Mouse (Mus musculus): ENCODE measurements at regions not wholly inside any gene's neighbourhood (a gene's known extent, or its start where the extent isn't known, plus 50 kb on each side); places are given as distances from the start of the nearest gene placed in this dataset.

DNA sequence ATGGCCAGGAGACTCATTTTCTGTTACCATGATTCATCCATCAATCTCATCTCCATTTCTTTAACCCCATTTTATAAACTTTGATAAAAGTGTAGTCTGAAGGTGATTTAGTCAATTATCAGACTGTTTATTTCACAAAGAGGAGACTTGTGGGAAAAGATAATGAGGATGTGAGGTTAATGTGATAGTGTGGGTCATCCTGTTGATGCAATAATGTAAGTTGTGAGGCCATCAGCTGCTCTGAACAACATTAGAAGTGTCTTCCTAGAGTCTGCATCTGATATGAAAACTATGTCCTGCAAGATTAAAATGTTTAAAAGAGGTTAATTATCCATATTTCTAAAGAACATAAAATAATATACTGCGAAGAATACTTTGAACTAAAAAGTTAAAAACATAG lies 842.8 kb downstream of the Pcdh17 start:
- no peak for DNase-seq (ENCODE audit: low spot score in 2 of 2)

DNA sequence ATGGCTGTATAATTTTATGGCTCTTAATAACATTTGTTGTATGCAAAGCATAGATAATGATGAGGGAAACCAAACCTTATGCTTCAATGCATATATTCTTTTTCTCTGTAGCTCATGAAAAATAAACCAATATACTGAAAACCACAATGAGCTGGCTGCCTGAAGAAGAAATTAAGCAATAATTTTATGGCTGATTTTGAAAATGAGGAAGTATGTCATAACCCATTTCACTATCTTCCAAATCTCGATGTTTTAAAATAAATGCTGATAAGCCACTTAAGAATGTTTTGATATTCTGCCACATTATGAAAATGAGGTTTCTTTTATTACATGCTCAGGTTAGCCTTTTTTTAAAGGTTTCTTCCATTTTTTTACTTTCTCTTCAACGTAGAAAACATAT lies 844.1 kb downstream of the Pcdh17 start:
- DNase-seq (ENCODE audit: low spot score in 2 of 2): no peak

DNA sequence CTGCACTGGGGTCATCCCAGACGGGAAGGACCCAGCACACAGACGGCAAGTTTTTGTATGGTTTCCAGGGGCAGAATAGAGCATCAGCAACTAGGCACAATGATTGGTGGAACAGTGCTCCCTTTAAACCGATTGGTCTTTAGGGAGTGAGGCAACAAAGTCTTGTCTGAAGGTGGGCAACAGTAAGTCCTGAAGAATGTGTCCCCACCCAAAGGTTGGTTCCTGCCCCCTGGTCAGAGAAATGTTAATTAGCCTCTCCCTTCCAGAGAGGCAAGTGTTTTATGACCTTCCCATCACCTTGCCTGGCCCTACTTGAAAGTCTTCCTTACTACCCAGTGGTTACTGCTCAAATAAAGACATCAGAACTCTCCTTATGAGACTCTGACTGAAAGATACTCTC lies 855.6 kb downstream of the Pcdh17 start:
- DNase-seq (ENCODE audit: low spot score in 2 of 2): no peak

DNA sequence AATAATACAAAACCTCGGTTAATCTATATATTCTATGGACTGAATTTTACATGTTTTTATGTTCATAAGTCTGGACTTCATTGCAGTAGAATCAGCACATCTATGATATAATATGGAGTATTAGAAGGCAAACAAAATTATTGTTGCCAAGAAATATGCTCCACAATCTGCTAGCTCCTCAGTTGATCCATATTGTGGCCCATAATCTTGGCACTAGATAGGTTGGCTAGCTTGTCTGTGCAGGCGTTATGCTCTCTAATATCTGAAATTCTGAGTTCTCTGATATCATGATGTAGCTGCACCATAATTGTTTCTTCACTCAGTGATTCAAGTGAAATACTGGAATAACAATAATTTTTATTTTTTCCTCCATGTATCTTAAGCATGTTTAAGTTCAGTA lies 877.3 kb downstream of the Pcdh17 start:
- peak in 1 of 2 experiments; percentile 2 for DNase-seq (ENCODE audit: low spot score in 2 of 2)

DNA sequence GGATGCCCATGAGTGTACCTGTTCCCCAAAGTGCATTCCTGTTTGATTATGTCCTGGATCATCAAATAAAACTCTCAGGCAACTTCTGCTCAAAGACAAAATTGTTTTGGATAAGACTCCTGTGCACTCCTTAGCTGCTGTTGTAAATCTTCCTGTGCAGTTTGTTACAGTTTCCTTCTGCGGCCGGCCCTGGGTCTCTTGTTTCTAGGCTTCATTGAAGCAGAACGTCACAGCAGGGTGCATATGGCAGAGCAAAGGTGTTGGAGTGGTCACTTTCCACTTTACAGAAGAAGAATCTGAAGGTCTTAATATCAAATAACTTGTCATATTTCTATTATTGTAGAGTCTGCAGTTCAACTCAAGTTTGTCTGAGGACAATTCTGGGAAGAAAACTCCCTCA lies 889.9 kb downstream of the Pcdh17 start:
- no peak for DNase-seq (ENCODE audit: low spot score in 2 of 2)

DNA sequence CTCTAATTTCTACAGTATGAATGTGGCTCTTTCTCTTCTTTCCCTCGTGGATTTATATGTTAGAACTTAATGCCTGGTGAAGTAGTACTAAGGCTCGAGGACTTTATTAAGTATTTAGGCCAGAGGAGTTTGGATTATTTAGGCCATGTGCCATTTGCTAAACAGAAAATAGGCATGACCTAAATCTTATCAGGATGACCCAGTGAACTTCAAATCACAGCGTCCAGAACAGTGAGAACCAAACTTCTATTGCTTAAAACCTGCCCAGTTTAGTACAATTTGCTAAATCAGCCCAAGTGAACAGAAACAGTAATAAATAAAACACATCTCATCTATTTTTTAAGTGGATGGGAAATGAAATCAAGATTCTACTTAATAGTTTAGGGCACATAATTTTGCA lies 893.8 kb downstream of the Pcdh17 start:
- no peak for DNase-seq (ENCODE audit: low spot score in 2 of 2)

DNA sequence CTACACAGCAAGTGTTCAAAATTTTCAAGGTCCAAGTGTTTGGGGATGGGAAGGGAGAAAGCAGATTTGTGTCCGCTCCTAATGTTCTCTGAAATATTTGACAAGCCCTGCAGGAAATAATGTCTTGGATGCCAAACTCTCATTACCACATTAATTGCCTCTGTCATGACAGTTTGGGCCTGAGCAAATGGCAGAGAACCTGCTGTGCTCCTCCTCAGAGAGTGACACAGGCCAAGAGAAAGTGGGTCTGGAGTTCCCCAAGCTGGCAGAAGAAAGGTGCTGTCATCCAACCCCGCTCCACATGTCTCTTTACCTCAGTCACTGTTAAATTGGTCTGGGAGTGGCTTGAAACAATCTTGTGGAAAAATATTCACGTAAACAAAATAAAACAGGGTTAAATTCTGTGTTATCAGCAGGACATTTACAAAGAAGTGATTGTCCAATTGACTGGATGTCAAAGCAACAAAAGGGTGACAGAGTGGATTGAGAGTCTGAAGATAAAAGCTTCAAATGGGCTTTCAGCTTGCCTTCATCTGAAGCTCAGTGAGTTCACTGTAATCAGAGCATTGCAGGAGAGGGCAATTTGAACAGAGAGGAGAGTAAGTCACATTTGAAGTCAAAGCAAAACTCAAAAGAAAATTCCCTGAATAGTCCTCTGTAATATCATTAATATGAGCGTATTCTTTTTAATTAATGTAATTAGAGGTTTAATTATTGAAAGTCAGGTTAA lies 911.4 kb downstream of the Pcdh17 start:
- no peak for DNase-seq (ENCODE audit: low spot score in 2 of 2)

DNA sequence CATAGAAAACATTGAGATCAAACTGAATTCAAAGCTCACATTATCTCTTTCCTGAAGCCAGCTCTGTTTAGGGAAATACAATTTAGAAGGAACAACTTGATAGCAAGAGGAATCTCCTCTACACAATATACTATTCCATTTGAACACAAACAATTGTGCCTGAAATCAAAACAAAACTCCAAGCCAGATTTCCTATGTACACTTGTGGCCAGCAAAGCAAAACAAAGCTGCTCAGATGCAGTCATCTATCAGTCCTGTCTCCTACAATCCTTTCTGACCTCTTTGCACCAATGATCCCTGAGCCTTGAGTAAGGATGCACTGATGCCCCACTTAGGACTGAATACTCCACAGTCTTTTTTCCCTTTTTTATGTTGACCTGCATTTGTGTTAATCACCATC lies 920.2 kb downstream of the Pcdh17 start:
- DNase-seq (ENCODE audit: low spot score in 2 of 2): no peak

DNA sequence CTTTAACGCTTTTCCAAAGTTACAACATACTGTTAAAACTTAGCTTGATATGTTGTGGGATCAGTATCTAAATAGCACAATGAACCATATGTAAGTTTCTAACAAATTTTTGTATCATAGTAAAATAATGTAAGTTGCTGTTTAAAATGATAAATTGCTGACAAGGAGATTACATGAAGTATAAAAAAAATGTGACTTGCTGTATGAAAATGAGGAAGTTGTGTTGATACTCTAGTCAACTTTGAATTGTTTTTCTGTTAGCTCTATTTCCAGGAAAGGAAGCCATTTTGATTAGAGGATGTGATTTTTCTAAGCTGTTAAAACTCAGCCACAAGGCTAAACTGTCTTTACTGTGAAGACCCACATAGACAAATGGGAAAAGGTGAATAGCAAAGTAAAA lies 929.9 kb downstream of the Pcdh17 start:
- no peak for DNase-seq (ENCODE audit: low spot score in 2 of 2)

DNA sequence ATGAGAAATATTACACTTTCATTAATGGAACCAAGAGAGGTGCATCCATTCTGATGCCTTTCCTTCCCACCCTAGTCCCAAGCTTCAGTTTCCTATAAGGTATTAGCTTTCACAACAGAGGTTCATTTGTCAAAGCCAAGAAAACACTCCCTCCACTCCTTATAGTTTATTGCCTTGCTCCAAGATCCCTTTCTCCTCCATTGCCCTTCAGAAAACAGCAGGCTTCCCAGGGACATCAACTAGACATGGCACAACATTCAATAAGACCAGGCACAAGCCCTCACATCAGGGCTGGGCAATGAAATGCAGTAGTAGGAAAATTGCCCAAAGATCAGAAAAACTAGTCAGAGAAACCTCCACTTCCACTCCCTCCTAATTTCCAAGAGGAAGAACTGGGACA lies 960.3 kb downstream of the Pcdh17 start:
- no peak for DNase-seq (ENCODE audit: low spot score in 2 of 2)

All from layer of hippocampus, adult 18-20 months (tissue).